Mouse (Mus musculus): Measurements from ENCODE around the gene Apc2. TPM values are rescaled to one million over a fixed set of nuclear protein-coding genes. Genes with fewer than 3 reads are reported as not detected.

Gene Apc2
- polyA plus RNA-seq, 1 experiment, result 54.9 TPM

DNA sequence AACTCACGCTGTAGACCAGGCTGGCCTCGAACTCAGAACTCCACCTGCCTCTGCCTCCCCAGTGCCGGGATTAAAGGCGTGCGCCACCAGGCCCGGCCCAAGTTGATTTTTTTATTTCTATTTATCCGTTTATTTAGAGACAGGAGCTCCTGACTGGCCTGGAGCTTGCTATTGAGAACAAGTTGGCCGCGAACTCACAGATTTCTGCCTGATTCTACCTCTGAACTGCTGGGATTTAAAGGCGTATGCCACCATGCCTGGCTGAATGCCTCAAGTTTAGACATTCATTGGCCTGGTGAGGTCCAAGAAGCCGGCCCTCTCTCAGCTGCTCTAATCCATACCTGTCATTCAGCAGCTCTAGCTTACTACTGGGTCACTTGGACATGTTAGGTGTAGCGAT lies 33.6 kb upstream of the Apc2 start:
- no peak overlapping the region; the same call in 1 of the 2 replicates for H3K4me3 ChIP-seq (ENCODE audit: insufficient read depth, low read length)
- no peaks in the 10 kb centered on the region; the same call in 1 of the 2 replicates for H3K4me1 ChIP-seq (ENCODE audit: control insufficient read depth, insufficient read depth, low read length)
- H3K27ac ChIP-seq (ENCODE audit: insufficient read depth, low read length), result no peak overlapping the region
- no peak for TF ChIP-seq CTCF (IDR thresholded peaks at IDR 0.05; ENCODE audit: extremely low read depth, insufficient read depth, low read length)
- no peak for TF ChIP-seq POLR2A (IDR thresholded peaks at IDR 0.05; ENCODE audit: extremely low read depth, insufficient read depth, low read length)

DNA sequence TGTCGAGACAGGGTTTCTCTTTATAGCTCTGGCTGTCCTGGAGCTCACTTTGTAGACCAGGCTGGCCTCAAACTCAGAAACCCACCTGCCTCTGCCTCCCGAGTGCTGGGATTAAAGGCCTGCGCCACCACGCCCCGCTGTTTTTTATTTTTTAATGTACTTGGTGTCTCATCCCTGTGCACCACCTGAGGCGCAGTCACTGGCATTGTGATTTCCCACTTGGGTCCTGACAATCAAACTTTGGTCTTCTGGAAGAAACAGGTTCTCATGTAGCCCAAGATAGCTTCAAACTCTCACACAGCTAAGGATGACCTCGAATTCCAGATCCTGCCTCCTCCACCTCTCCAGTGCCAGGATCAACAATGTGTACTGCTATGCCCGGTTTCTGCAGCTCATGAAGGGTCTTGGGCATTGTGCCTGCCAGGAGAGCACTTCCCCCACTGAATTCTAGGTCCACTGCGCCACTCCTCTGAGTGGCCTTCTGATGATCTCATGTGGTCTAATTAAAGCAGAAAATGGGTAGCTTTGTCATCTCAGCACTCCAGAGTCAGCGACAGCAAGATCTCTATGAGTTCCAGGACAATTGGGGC lies 32.9 kb upstream of the Apc2 start:
- H3K27ac ChIP-seq (ENCODE audit: insufficient read depth, low read length), result no peak overlapping the region
- H3K4me3 ChIP-seq (ENCODE audit: insufficient read depth, low read length), result no peak overlapping the region
- TF ChIP-seq CTCF (IDR thresholded peaks at IDR 0.05; ENCODE audit: extremely low read depth, insufficient read depth, low read length) (no peak), POLR2A (IDR thresholded peaks at IDR 0.05; ENCODE audit: extremely low read depth, insufficient read depth, low read length) (no peak)
- peaks cover 5% of the 10 kb centered on the region for H3K4me1 ChIP-seq (ENCODE audit: control insufficient read depth, insufficient read depth, low read length)

- peak; percentile 47 for TF ChIP-seq POLR2A (IDR thresholded peaks at IDR 0.05; ENCODE audit: extremely low read depth, insufficient read depth, low read length)
- TF ChIP-seq CTCF (IDR thresholded peaks at IDR 0.05; ENCODE audit: extremely low read depth, insufficient read depth, low read length), result no peak
- peaks cover 6% of the 10 kb centered on the region for H3K4me1 ChIP-seq (ENCODE audit: control insufficient read depth, insufficient read depth, low read length)
- peak overlapping the region; percentile 78; the same call in 1 of the 2 replicates for H3K27ac ChIP-seq (ENCODE audit: insufficient read depth, low read length)
- H3K4me3 ChIP-seq (ENCODE audit: insufficient read depth, low read length), result peak overlapping the region; percentile 70
Measured at GRCm38 (mm10) chr10:80264341-80265148, 31.2 kb upstream of the Apc2 start.

DNA sequence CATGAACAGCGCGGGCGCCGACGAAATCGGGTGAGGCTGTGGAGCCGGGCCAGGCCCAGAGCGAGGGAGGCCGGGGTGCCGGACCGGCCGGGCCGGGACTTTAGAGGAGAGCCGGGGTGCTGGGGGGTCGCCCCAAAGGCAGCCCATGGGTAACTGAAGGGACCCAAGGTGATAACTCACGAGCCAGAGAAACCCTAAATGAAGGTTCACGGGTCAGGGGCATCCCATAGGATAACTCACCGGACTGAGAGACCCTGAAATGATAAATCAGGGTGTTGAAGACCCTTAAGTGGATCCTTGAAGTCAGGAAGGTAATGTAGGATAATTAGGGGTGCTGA lies 30.7 kb upstream of the Apc2 start:
- H3K4me1 ChIP-seq (ENCODE audit: control insufficient read depth, insufficient read depth, low read length), result peaks cover 6% of the 10 kb centered on the region
- H3K27ac ChIP-seq (ENCODE audit: insufficient read depth, low read length), result peak overlapping the region; percentile 76; the same call in 1 of the 2 replicates
- TF ChIP-seq POLR2A (IDR thresholded peaks at IDR 0.05; ENCODE audit: extremely low read depth, insufficient read depth, low read length) (no peak), CTCF (IDR thresholded peaks at IDR 0.05; ENCODE audit: extremely low read depth, insufficient read depth, low read length) (no peak)
- H3K4me3 ChIP-seq (ENCODE audit: insufficient read depth, low read length), result peak overlapping the region; percentile 70

DNA sequence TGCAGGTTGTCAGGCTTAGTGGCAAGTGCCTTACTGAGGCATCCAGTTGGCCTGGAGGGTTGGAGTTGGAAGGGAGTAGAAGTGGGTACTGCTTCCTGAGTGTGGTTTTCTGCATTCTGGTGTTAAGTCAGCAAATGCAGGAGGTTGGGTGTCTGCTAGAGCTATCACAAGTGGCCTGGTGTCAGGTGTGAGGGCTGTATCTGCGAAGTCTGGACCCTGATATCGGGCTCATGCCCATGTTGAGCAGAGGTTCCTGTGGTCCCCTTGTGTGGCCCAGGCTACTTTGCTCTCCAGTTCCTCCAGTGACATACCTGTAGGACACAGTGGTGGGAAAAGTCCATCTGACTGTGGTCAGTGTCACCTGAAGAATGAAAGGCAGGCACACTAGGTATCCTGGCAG lies 25.7 kb upstream of the Apc2 start:
- no peak overlapping the region for H3K4me3 ChIP-seq (ENCODE audit: insufficient read depth, low read length)
- no peak for TF ChIP-seq CTCF (IDR thresholded peaks at IDR 0.05; ENCODE audit: extremely low read depth, insufficient read depth, low read length)
- peaks cover 16% of the 10 kb centered on the region for H3K4me1 ChIP-seq (ENCODE audit: control insufficient read depth, insufficient read depth, low read length)
- no peak overlapping the region for H3K27ac ChIP-seq (ENCODE audit: insufficient read depth, low read length)

DNA sequence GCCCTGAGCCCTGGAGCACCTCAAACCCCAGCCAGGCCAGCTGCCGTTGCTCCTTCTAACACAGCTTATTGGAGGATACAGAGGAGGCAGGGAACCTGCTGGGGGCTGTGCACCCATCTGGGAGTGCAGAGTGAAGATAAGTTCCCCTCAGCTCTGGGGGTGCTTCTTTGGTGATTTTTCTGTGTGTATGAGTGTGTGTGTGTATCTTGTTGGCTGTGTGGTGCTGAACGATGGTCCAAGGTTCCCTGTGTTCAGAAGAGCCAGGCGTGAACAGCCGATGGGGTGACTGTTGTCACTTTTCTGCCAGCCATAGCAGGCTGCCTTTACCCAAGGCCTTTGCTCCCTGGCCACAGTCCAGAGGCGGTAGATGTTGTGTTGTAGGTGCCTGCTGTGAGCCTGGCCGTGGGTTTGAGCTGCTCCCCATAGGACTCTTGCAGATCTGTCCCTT lies 25.0 kb upstream of the Apc2 start:
- H3K4me1 ChIP-seq (ENCODE audit: control insufficient read depth, insufficient read depth, low read length), result peaks cover 16% of the 10 kb centered on the region
- no peak for TF ChIP-seq CTCF (IDR thresholded peaks at IDR 0.05; ENCODE audit: extremely low read depth, insufficient read depth, low read length)
- no peak for TF ChIP-seq POLR2A (IDR thresholded peaks at IDR 0.05; ENCODE audit: extremely low read depth, insufficient read depth, low read length)
- H3K27ac ChIP-seq (ENCODE audit: insufficient read depth, low read length), result no peak overlapping the region
- H3K4me3 ChIP-seq (ENCODE audit: insufficient read depth, low read length), result no peak overlapping the region

- Histone ChIP-seq H3K4me1 (ENCODE audit: control insufficient read depth, insufficient read depth, low read length) (peaks cover 16% of the 10 kb centered on the region), H3K4me3 (ENCODE audit: insufficient read depth, low read length) (no peak overlapping the region), H3K27ac (ENCODE audit: insufficient read depth, low read length) (no peak overlapping the region)
- TF ChIP-seq CTCF (IDR thresholded peaks at IDR 0.05; ENCODE audit: extremely low read depth, insufficient read depth, low read length) (no peak), POLR2A (IDR thresholded peaks at IDR 0.05; ENCODE audit: extremely low read depth, insufficient read depth, low read length) (no peak)
Measured at GRCm38 (mm10) chr10:80271186-80271843, 24.5 kb upstream of the Apc2 start.

DNA sequence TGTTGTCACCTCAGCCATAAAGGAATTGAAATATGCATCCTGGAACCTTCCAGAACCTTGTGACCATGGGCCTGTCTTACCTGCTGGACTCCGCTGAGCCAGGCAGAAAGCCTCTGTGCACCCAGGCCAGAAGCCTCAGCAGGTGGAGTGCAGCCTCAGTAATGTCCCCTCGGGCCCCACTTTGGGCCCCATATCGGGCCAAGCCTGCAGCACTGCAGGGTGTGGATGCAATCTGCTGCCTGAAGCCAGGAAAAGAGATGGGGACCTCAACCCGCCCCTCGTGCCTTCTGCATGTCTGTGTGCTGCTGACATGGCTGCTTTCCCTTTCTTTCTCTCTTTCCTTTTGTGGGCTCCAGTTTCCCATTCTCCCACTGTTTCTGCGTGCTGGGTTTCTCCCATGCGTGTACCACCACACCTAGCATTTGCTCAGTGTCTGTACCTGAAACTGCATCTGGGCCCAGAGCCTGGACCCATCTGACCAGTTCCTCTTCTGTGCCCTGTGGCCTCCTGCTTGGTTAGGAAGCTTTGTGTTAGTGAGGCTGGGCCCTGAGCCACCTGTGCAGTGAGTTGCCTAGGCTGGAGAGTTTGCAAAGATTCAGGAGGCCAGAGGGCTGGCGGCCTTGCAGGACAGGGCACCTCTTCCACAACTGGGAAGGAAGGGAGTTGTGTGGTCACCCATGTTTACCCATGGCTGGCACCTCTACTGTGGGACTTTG lies 23.7 kb upstream of the Apc2 start:
- H3K4me3 ChIP-seq (ENCODE audit: insufficient read depth, low read length), result no peak overlapping the region
- TF ChIP-seq POLR2A (IDR thresholded peaks at IDR 0.05; ENCODE audit: extremely low read depth, insufficient read depth, low read length), result no peak
- no peak for TF ChIP-seq CTCF (IDR thresholded peaks at IDR 0.05; ENCODE audit: extremely low read depth, insufficient read depth, low read length)
- peaks cover 16% of the 10 kb centered on the region for H3K4me1 ChIP-seq (ENCODE audit: control insufficient read depth, insufficient read depth, low read length)
- H3K27ac ChIP-seq (ENCODE audit: insufficient read depth, low read length), result no peak overlapping the region

DNA sequence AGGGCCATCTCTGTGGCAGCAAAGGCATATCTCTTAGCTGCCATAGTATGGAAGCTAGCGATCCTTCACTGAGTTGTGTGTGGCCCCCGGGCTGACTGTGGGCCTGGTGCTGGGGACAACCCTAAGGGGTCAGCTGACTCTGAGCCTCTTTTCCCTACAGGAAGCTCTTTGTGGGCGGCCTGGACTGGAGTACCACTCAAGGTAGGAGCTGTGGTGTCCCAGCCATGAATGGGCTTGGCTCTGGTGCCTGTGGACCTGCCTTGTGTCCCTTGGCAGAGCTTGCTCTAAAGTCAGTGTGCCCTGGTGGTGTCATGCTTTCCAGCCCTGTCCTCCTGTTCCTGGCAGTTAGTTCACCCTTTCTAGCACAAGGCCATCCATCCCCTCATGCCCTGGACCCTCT lies 21.9 kb upstream of the Apc2 start:
- Histone ChIP-seq H3K4me1 (ENCODE audit: control insufficient read depth, insufficient read depth, low read length) (peaks cover 10% of the 10 kb centered on the region), H3K4me3 (ENCODE audit: insufficient read depth, low read length) (no peak overlapping the region), H3K27ac (ENCODE audit: insufficient read depth, low read length) (no peak overlapping the region)
- TF ChIP-seq POLR2A (IDR thresholded peaks at IDR 0.05; ENCODE audit: extremely low read depth, insufficient read depth, low read length) (no peak), CTCF (IDR thresholded peaks at IDR 0.05; ENCODE audit: extremely low read depth, insufficient read depth, low read length) (no peak)

All from cortical plate, adult 2 months (tissue).